Mouse (Mus musculus) heart, postnatal 10 days (tissue): ENCODE measurements around the gene Hspb11. TPM values are rescaled to one million over a fixed set of nuclear protein-coding genes. Genes with fewer than 3 reads are reported as not detected.
A peak's percentile ranks its signal among the peaks of the same experiment; 100 is the strongest.

Experiments used
- DNase-seq, 2 experiments: peaks; one replicate each; pipeline ENCODE4 v3.0.0; 2021
- intact Hi-C: fragments of 180-260 bp; cut with DNase I; formaldehyde crosslinking; loops from one replicate; pipeline ENCODE4 v1.15.1; 2025
- total RNA-seq, 2 experiments: library from RNA; stranded (reverse); gene quantifications; 2 replicates each; pipeline ENCODE4 v1.2.3; 2021

Gene Hspb11
- total RNA-seq, 2 experiments from 2014 or later = 16.3 to 16.8 TPM

DNA sequence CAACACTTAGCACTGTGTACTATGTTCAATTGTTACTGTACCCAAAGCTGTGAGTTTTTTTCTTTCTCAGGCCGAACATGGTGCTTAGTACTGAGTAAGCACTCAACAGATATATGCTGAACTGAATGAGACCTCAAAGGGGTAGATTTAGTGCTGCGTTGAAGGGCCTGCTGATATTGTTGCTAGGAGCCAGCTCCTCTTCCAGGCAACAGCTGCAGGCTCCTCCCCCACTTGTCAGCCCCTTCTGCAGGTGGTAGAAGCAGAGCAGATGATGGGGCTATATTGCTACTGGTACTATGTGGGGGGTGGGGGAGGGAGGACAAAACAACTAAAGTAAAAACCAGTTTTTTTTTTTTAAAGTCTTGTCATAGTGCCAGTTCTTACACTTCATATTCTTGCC, 3.9 kb upstream of the Hspb11 start:
- no peak for DNase-seq
- intact Hi-C loops = no loop called here

GRCm38 (mm10) chr4:107250494-107250893, 2.9 kb upstream of the Hspb11 start:
- peak; percentile 60 to 71 for DNase-seq
- intact Hi-C loops = loop anchor here (1.0 to 5.0 kb wide), 3 partner anchors 73 to 117 kb away; partner anchors contain the start of genes Ndc1, Tceanc2 and Tmem59

DNA sequence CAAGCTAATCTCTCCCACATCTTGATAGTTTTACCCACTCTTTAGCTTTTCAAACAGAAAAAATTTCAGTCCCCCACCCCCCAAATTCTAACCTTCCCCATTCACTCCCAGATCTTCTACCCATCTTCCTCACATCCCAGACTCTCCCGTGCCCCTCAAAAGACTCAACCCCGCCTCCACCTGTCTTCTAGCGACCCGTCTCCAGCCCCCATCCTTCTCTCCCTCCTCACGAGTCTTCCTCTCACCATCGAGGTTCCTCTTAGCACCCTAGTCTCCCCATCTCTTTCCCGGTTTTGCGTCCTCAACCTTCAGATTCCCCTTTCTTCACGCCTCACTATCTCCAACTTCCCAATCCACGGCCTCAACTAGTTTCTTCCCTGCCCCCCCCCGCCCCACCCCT, 871 bp upstream of the Hspb11 start:
- DNase-seq = no peak
- intact Hi-C loops = loop anchor here (2.0 to 5.0 kb wide), 3 partner anchors 60 to 115 kb away; partner anchors contain the start of genes Ndc1, Tceanc2 and Tmem59

DNA sequence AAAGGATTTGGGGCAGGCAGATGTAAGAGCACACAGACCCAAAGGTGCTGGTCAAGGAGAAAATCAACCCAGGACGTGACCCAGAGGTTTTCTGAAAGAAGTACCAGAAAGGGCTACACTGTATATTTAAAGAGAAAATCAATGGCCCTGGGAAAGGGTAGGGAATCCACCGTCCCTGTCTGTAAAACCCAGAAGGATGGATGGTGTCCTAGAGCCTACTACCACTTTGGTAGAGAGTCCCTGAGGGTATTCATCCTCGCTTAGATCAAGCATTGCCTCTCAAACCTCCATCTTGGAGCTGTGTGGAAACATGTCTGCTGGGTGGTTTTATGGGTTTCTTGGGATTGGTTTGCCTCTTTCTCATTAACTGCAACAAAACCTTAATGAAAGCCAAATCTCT, 1.0 kb downstream of the Hspb11 start:
- DNase-seq = no peak
- intact Hi-C loops = loop anchor here (5.0 kb wide), 2 partner anchors 77 to 113 kb away; partner anchors contain the start of genes Ndc1, Tceanc2 and Tmem59

- no peak for DNase-seq
- intact Hi-C loops = no loop called here
These were observed 6.6 kb downstream of the Hspb11 start for GRCm38 (mm10) chr4:107260001-107260400.

DNA sequence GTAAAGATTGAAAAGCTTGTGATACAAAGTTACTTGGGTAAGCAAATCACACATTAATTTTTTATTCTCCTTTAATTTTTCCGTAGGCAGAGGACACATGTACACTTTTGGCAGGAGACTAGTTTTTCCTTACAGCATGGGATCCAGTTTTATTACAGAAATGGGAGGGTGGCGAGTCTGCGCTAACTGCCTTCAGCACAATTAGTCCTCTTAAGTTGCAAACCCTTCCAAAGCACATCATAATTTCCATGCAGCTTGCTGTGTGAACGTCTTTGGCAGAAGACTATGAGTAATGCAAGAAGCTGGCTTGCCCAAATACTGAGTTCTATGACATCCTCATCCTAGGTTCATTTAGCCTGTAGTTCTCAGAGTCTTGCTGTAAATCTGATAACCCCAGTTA, 20.3 kb downstream of the Hspb11 start:
- intact Hi-C loops = no loop called here
- DNase-seq = peak in 1 of 2 experiments; percentile 13

DNA sequence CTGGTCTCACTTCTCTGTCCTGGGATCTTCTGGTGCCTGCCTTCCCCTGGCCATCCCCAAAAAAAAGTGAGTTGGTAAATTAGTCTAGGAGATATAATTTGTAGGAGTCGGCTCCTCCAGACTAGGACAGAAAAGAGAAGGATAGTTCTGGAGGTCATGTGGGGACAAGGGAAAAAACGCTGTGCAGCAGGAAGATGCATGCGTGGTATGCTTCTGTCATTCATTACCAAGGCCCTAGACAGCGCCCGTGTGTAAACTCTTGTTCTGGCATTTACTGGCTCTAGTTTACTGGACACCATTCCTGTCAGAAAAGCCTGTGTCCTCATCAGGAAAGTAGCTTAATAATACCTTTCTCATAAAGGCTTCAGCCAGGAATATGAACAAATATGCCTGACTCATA, 21.1 kb downstream of the Hspb11 start:
- DNase-seq = peak; percentile 8 to 11
- intact Hi-C loops = no loop called here

- no peak for DNase-seq
- intact Hi-C loops = no loop called here
These were observed 24.9 kb downstream of the Hspb11 start for GRCm38 (mm10) chr4:107278188-107278707.

DNA sequence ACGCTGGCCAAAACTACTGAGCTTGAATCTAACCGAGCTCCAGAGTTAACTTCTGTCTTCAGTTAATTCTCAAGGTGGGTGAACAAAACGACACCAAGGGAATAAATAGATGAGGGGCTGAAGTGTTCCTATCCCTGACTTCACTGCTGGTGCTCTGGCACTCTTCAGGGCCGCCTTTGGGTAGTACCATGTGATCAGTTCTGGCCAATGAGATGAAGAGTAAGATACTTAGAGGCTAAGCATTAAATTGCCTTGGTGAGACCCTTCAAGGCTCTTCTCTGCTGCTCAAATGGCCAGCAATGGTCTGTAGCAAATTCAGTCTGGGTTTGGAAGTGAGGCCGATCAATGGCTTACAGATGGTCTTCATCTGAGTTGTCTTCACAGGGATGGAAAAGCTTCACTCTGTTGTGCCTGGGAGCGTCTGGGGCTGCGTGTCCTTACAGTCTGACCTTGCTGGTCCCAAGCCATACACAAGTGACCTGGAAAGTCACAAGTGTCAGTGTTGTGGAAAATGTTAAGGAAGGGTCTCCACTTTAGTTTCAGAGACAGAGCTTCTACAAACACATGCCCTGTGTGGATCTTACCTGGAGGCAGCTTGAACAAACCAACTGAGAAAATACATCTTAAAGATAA, 27.6 kb downstream of the Hspb11 start:
- intact Hi-C loops = no loop called here
- DNase-seq = no peak

- intact Hi-C loops = no loop called here
- DNase-seq = peak in 1 of 2 experiments; percentile 6
These were observed 32.2 kb downstream of the Hspb11 start for GRCm38 (mm10) chr4:107285446-107286200.

DNA sequence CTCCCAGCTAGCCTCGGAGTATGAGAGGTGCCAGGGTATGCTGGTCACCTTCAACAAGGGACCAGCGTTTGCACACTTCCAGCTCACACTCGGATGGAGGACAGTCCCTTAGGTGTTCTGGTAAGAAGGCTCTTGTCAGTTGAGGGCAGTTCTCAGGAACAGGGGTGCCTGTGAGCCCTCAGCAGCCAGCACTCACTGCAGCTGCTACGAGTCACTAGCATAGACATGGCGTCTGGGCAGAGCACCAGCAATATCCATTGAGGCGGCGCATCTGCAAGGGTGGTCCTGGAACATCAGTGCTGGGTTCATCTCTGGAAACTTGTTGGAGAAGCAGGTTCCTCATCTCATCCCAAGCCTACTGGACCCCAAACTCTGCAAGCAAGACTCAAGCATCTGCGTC, 33.0 kb downstream of the Hspb11 start:
- intact Hi-C loops = no loop called here

DNA sequence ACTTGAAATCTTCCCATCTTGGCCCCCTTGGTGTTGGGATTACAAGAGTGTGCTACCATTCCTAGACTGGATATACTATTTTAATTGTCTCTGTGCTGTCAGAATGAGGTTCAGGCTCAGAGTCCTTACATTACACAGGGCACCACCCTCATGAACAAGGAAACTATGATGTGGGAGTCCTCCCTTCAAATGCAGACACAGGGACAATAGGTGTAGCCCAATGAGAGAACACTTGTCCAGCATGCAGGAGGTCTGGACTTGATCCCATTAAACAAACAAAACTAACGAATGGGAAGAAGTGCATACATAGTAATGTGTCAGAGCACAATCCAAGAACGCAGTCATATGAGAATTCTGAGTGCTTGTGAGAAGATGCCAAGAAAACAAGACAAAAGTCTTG, 34.1 kb downstream of the Hspb11 start:
- intact Hi-C loops = no loop called here
- no peak for DNase-seq

More for the DNA sequence above, 33.0 kb downstream of the Hspb11 start:
- DNase-seq = no peak

GRCm38 (mm10) chr4:107291611-107292272, 38.3 kb downstream of the Hspb11 start:
- intact Hi-C loops = no loop called here
- no peak for DNase-seq

DNA sequence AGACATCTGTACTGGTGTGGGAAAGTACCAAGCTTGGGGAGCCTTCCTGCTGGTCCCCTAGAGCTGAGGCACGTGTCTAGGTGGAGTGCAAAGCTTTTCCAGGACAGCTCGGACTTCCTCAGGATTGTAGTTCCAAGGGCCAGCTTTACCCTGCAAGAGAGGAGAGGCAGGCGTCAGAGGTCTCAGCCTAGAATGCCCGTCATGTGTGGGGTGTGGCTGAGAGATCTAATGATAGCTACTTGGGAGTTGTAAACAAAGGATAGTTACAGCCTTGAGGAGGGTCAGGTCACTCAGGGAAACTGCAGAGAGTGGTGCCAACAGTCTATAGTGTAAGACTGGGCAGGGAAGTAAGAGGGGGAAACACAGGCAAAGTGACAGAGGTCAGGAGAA, 38.9 kb downstream of the Hspb11 start:
- intact Hi-C loops = no loop called here
- no peak for DNase-seq

GRCm38 (mm10) chr4:107298071-107298606, 44.7 kb downstream of the Hspb11 start:
- DNase-seq = no peak
- intact Hi-C loops = no loop called here

DNA sequence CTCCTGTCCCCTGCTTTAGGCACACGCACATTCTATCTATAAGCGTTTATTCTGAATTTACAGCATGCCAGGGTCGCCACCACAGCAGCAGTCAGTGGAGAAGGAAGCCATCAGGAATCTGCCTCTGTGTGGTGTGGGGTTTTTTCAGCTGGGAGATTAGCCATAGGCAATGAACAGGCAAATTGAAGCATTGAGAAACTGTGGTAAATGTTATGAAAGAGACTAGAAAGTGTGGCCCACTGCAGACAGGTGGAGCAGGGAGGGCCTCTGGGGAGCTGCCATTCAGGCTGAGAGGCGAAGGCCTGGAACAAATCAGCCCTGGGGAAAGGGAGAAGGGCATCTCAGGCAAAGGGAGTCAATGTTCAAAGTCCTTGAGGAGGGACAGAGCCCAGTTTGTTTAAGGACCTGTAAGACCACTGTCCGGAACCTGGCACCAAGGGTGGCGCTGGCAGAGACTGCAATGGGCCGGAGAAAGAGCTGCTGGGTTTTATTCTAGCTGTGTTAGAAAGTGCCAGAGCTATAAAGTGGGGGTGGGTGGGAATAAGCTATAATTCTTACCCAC, 46.5 kb downstream of the Hspb11 start:
- intact Hi-C loops = no loop called here

DNA sequence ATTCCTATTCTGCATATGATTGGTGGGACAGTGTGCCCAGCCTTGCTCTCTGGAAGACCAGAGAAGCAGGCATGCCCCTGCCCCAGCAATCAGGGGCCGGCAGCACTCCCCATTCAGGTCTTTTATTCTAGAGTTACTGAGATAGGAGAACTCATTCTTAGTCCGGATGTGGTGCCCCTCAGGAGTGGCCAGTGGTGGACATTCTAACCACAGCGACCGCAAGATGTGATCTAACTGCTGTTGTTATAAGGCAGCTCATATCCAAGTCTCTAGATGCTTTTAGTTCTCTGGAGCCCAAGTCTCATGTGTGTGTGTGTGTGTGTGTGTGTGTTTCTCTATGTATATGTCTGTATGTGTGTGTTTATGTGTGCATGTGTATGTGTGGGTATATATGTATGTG, 47.0 kb downstream of the Hspb11 start:
- no peak for DNase-seq
- intact Hi-C loops = no loop called here

More for the DNA sequence above, 46.5 kb downstream of the Hspb11 start:
- no peak for DNase-seq

GRCm38 (mm10) chr4:107300902-107301555, 47.6 kb downstream of the Hspb11 start:
- intact Hi-C loops = no loop called here
- DNase-seq = no peak

GRCm38 (mm10) chr4:107302221-107302620, 48.8 kb downstream of the Hspb11 start:
- DNase-seq = no peak

GRCm38 (mm10) chr4:107302832-107303231, 49.4 kb downstream of the Hspb11 start:
- intact Hi-C loops = no loop called here

More at GRCm38 (mm10) chr4:107302221-107302620, 48.8 kb downstream of the Hspb11 start:
- intact Hi-C loops = no loop called here

More at GRCm38 (mm10) chr4:107302832-107303231, 49.4 kb downstream of the Hspb11 start:
- no peak for DNase-seq
